Mouse (Mus musculus): ENCODE data around the gene Ifitm10.

DNA sequence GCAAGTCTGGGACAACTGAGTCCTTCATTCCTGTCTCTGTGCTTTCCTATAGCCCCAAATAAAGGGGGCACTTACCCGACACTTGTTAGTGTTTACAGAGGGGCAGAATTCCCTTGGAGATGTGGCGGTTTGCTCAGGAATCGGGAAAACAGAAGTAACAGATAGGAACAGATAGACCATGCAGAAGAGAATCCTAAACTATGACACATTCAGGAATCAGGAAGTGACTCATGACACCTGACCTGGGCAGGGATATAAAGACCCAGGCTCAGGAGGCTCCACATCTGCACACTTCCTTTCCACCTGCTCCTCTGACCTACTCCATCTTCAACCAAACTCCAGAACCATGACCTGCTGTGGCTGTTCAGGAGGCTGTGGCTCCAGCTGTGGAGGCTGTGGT, 70.3 kb downstream of the Ifitm10 start, which contains the start of gene Krtap5-4:
- TF ChIP-seq EP300 (IDR thresholded peaks at IDR 0.05; ENCODE audit: low read depth) (no peak), CTCF (IDR thresholded peaks at IDR 0.05; ENCODE audit: low read depth) (no peak)

Data from heart, postnatal 0 days (tissue).